Mouse (Mus musculus) intestine, postnatal 0 days (tissue): ENCODE results near the gene Lca5l. TPM values are rescaled to one million over a fixed set of nuclear protein-coding genes. Genes with fewer than 3 reads are reported as not detected.

ENCODE experiments used
- ATAC-seq: fragments of 200-750 bp; cut with Nextera tagmentation; 2 replicates; pipeline ENCODE4 v1.8.0; 2017; ENCODE audit warnings: mild to moderate bottlenecking, moderate TSS enrichment, moderate library complexity
- H3K27ac ChIP-seq: fragments of 300-500 bp; sonication (generic); 2 replicates; pipeline ENCODE4 v1.5.1; 2014; ENCODE audit warnings: mild to moderate bottlenecking, low read depth, low read length, moderate library complexity
- H3K27me3 ChIP-seq: fragments of 300-500 bp; sonication (generic); replicated peaks from 2 replicates; pipeline ENCODE4 v1.6.1; 2014; ENCODE audit warnings: low read length, mixed read lengths; ENCODE audit not compliant: control insufficient read depth, insufficient read depth
- H3K36me3 ChIP-seq: fragments of 300-500 bp; sonication (generic); 2 replicates; pipeline ENCODE4 v1.6.1; 2014; ENCODE audit warnings: mild to moderate bottlenecking, moderate library complexity; ENCODE audit not compliant: control insufficient read depth, insufficient read depth
- H3K4me1 ChIP-seq: fragments of 300-500 bp; sonication (generic); replicated peaks from 2 replicates; pipeline ENCODE4 v1.6.1; 2014; ENCODE audit warnings: antibody characterized with exemption, low read length, mixed read lengths; ENCODE audit not compliant: control insufficient read depth, insufficient read depth
- H3K4me2 ChIP-seq: fragments of 300-500 bp; sonication (generic); replicated peaks from 2 replicates; pipeline ENCODE4 v1.6.1; 2014; ENCODE audit warnings: low read depth, mild to moderate bottlenecking, moderate library complexity
- H3K4me3 ChIP-seq: fragments of 300-500 bp; sonication (generic); 2 replicates; pipeline ENCODE4 v1.5.1; 2014; ENCODE audit warnings: low read depth, low read length
- H3K9ac ChIP-seq: fragments of 300-500 bp; sonication (generic); 2 replicates; pipeline ENCODE4 v1.6.1; 2014; ENCODE audit warnings: mild to moderate bottlenecking, low read depth, low read length
- H3K9me3 ChIP-seq: fragments of 300-500 bp; sonication (generic); 2 replicates; pipeline ENCODE4 v1.6.1; 2016; ENCODE audit warnings: mixed run types; ENCODE audit not compliant: control insufficient read depth
- CTCF ChIP-seq: sonication (generic); IDR thresholded peaks from 2 replicates; pipeline ENCODE4 v1.5.1; 2016; ENCODE audit warnings: low read depth, mild to moderate bottlenecking, control low read depth, antibody characterized with exemption, moderate library complexity
- WGBS: fragments of 180-500 bp; shearing (Covaris S2); extraction: QIAGEN DNeasy Blood & Tissue Kit; methylation state at CpG from one replicate; pipeline ENCODE4 v1.1.7; 2014; 5-methylcytosine and 5-hydroxymethylcytosine counted together
- polyA plus RNA-seq: library from polyadenylated mRNA; unstranded; fragments of >200 nt; fragmentation: Nextera tagmentation; extraction: Ambion mirVana; gene quantifications from 2 replicates; pipeline ENCODE4 v1.2.1, GENCODE M21; 2015

Lca5l gene
- polyA plus RNA-seq, 1 experiment from 2014 or later, result 0.44 TPM

- Histone ChIP-seq H3K4me2 (peak overlapping the region; percentile 88), H3K9me3 (no peaks in the 10 kb centered on the region), H3K9ac (peak overlapping the region; percentile 85), H3K36me3 (peaks cover 13% of the 10 kb centered on the region), H3K4me3 (peak overlapping the region; percentile 83), H3K27ac (peak overlapping the region; percentile 89), H3K27me3 (no peaks in the 10 kb centered on the region), H3K4me1 (no peaks in the 10 kb centered on the region)
- no peak for TF ChIP-seq CTCF
- no peak for ATAC-seq
- 4% methylated on average over 9 of the region's 9 CpGs for WGBS
Observed at GRCm38 (mm10) chr16:96128466-96128865, 63.6 kb downstream of the Lca5l start.

- no peaks in the 10 kb centered on the region for H3K27me3 ChIP-seq
- WGBS, result under 1% methylated on average over 58 of the region's 72 CpGs
- peak; percentile 93 for ATAC-seq
- peak within 1 kb of the TSS; percentile 83 for H3K4me3 ChIP-seq
- no peaks in the 10 kb centered on the region for H3K9me3 ChIP-seq
- peaks cover 19% of the 10 kb centered on the region for H3K36me3 ChIP-seq
- no peak for TF ChIP-seq CTCF
- no peaks in the 10 kb centered on the region for H3K4me1 ChIP-seq
- H3K9ac ChIP-seq, result peak within 1 kb of the TSS; percentile 85
- peak within 1 kb of the TSS; percentile 88 for H3K4me2 ChIP-seq
- peak within 1 kb of the TSS; percentile 89 for H3K27ac ChIP-seq
Observed at GRCm38 (mm10) chr16:96127657-96128344, 64.3 kb downstream of the Lca5l start, which contains the start of gene Hmgn1. Gene Hmgn1, minus strand, starts transcription at chr16:96127729.

- Histone ChIP-seq H3K27ac (peak overlapping the region; percentile 89), H3K9ac (peak overlapping the region; percentile 85), H3K36me3 (peaks cover 19% of the 10 kb centered on the region), H3K4me1 (no peaks in the 10 kb centered on the region), H3K4me2 (peak overlapping the region; percentile 88), H3K27me3 (no peaks in the 10 kb centered on the region), H3K4me3 (peak overlapping the region; percentile 83), H3K9me3 (no peaks in the 10 kb centered on the region)
- 0% methylated on average over 38 of the region's 52 CpGs for WGBS
- peak; percentile 46 for ATAC-seq
- TF ChIP-seq CTCF, result no peak
Observed at GRCm38 (mm10) chr16:96127288-96127656, 64.8 kb downstream of the Lca5l start.

GRCm38 (mm10) chr16:96126684-96127171 is 65.3 kb downstream of the Lca5l start:
- H3K27ac ChIP-seq, result peak overlapping the region; percentile 89
- H3K4me3 ChIP-seq, result peak overlapping the region; percentile 83
- H3K4me1 ChIP-seq, result no peaks in the 10 kb centered on the region
- H3K4me2 ChIP-seq, result peak overlapping the region; percentile 88
- peaks cover 19% of the 10 kb centered on the region for H3K36me3 ChIP-seq
- no peaks in the 10 kb centered on the region for H3K9me3 ChIP-seq
- no peaks in the 10 kb centered on the region for H3K27me3 ChIP-seq
- peak overlapping the region; percentile 85 for H3K9ac ChIP-seq
- 3% methylated on average over 19 of the region's 19 CpGs for WGBS
- no peak for TF ChIP-seq CTCF
- ATAC-seq, result no peak

- no peak for TF ChIP-seq CTCF
- no peaks in the 10 kb centered on the region for H3K27me3 ChIP-seq
- no peak for ATAC-seq
- H3K9ac ChIP-seq, result no peak overlapping the region
- H3K4me3 ChIP-seq, result no peak overlapping the region
- WGBS, result 56% methylated on average over 4 of the region's 4 CpGs
- no peaks in the 10 kb centered on the region for H3K4me1 ChIP-seq
- H3K4me2 ChIP-seq, result no peak overlapping the region
- no peak overlapping the region for H3K27ac ChIP-seq
- H3K36me3 ChIP-seq, result peaks cover 28% of the 10 kb centered on the region
- H3K9me3 ChIP-seq, result no peaks in the 10 kb centered on the region
Observed at GRCm38 (mm10) chr16:96120022-96120623, 71.9 kb downstream of the Lca5l start.

GRCm38 (mm10) chr16:96114729-96115128 is 77.3 kb downstream of the Lca5l start:
- 56% methylated on average over 4 of the region's 4 CpGs for WGBS
- Histone ChIP-seq H3K36me3 (no peaks in the 10 kb centered on the region), H3K9me3 (no peaks in the 10 kb centered on the region), H3K4me2 (no peak overlapping the region), H3K27me3 (no peaks in the 10 kb centered on the region), H3K27ac (no peak overlapping the region), H3K4me3 (no peak overlapping the region), H3K4me1 (no peaks in the 10 kb centered on the region), H3K9ac (no peak overlapping the region)
- no peak for ATAC-seq
- peak; percentile 40 for TF ChIP-seq CTCF
